Mouse (Mus musculus): ENCODE measurements around the gene Aspn. TPM values are rescaled to one million over a fixed set of nuclear protein-coding genes. Genes with fewer than 3 reads are reported as not detected.

Aspn gene
- 67.0 and 93.4 TPM in 2 replicates for polyA plus RNA-seq (2015; fragmentation: Nextera tagmentation; extraction: Ambion mirVana)

DNA sequence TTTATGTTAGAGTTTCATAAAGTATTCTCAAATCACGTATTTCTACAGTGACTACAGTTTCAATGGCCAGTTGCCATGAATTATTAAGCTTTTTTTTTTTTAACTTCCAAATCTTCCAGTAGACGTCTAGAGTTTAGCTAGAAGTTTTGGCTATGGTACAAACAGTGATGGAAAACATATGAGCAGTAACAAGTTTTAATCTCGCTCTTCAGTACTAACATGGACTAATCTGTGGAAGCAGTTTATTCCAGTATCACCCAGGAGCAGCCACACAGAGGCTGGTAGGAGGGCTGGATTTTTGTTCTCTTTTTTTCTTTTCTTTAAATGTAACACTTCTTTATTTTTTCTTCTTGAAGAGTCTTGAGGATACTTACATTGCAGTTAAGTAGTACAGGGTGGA lies at the start of gene Aspn:
Aspn (plus strand) TSS at position 165 of the 400 bp plus-strand sequence.

DNA sequence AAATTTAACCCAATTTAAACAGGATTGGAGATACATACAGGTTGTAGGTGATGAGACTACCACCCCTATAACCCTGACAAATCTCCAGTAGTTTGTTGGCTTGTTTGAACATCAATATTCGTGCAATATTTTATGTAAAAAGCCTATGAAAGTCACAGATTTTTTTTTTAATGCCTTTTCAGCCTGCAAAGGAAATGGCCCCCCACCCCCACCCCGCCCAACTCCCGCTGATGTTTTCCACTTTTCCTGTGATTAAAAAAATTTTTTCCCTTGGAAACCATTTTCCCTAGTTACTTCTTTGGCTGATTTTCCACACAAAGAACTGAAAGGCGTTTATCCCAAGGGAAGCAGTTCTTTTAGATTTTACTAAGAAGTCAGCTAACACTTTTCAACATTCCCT lies 39.7 kb upstream of the Aspn start, which contains the start of gene Ecm2:
Ecm2 (plus strand) TSS at position 301 of the 400 bp plus-strand sequence.

GRCm38 (mm10) chr13:49581541-49582530 lies 37.6 kb downstream of the Aspn start, which contains the start of gene Omd:
Gene Omd, plus strand, starts transcription at chr13:49582462.

GRCm38 (mm10) chr13:49607714-49608113 lies 63.5 kb downstream of the Aspn start, which contains the start of gene Ogn:
Gene Ogn, plus strand, starts transcription at chr13:49608046.

Other genes starting within 250 kb of the Aspn start
- gene Fgd3, start 224.1 kb upstream of the Aspn start, polyA plus RNA-seq (2015; fragmentation: Nextera tagmentation; extraction: Ambion mirVana), result 2.7 and 2.9 TPM in 2 replicates
- gene Bicd2, start 202.9 kb upstream of the Aspn start, polyA plus RNA-seq (2015; fragmentation: Nextera tagmentation; extraction: Ambion mirVana), result 33.4 and 39.9 TPM in 2 replicates
- gene Ippk, start 123.2 kb upstream of the Aspn start, polyA plus RNA-seq (2015; fragmentation: Nextera tagmentation; extraction: Ambion mirVana), result 9.0 and 9.4 TPM in 2 replicates
- 0.34 and 0.68 TPM in 2 replicates for gene Tes3-ps, start 51.1 kb upstream of the Aspn start, polyA plus RNA-seq (2015; fragmentation: Nextera tagmentation; extraction: Ambion mirVana)
- 2.1 and 2.4 TPM in 2 replicates for gene Ecm2, start 39.6 kb upstream of the Aspn start, polyA plus RNA-seq (2015; fragmentation: Nextera tagmentation; extraction: Ambion mirVana)
- 1.5 and 1.7 TPM in 2 replicates for gene Omd, start 38.0 kb downstream of the Aspn start, polyA plus RNA-seq (2015; fragmentation: Nextera tagmentation; extraction: Ambion mirVana)
- gene Ogn, start 63.6 kb downstream of the Aspn start, polyA plus RNA-seq (2015; fragmentation: Nextera tagmentation; extraction: Ambion mirVana), result 133 and 193 TPM in 2 replicates
- gene Cenpp, start 108.3 kb downstream of the Aspn start, polyA plus RNA-seq (2015; fragmentation: Nextera tagmentation; extraction: Ambion mirVana), result 7.4 and 11.4 TPM in 2 replicates
- 7.0 and 11.2 TPM in 2 replicates for gene Nol8, start 108.6 kb downstream of the Aspn start, polyA plus RNA-seq (2015; fragmentation: Nextera tagmentation; extraction: Ambion mirVana)
- gene Iars, start 137.7 kb downstream of the Aspn start, polyA plus RNA-seq (2015; fragmentation: Nextera tagmentation; extraction: Ambion mirVana), result 32.0 and 38.7 TPM in 2 replicates

All from urinary bladder, postnatal 0 days (tissue).